Mouse (Mus musculus): ENCODE results near the gene Setd2. TPM values are rescaled to one million over a fixed set of nuclear protein-coding genes. Genes with fewer than 3 reads are reported as not detected.

Setd2 gene
- polyA plus RNA-seq, 1 experiment, result 11.6 TPM

GRCm38 (mm10) chr9:110638611-110639021 is 106.2 kb downstream of the Setd2 start:
- Histone ChIP-seq H3K4me2 (ENCODE audit: low read depth) (no peak overlapping the region), H3K27me3 (ENCODE audit: control insufficient read depth, insufficient read depth, insufficient read length) (no peaks in the 10 kb centered on the region), H3K4me3 (no peak overlapping the region), H3K79me2 (ENCODE audit: control insufficient read depth, insufficient read depth) (no peaks in the 10 kb centered on the region), H3K36me3 (ENCODE audit: control insufficient read depth, insufficient read depth) (no peaks in the 10 kb centered on the region), H3ac (ENCODE audit: control insufficient read depth, insufficient read length) (no peak overlapping the region)
- no peak for TF ChIP-seq MAX (IDR thresholded peaks at IDR 0.05; ENCODE audit: low read depth)
- no peak for TF ChIP-seq POLR2A (IDR thresholded peaks at IDR 0.05; ENCODE audit: insufficient read length, low read depth)
- no peak for TF ChIP-seq TCF3 (IDR thresholded peaks at IDR 0.05; ENCODE audit: insufficient read length, low read depth)
- no peak for TF ChIP-seq TCF12 (IDR thresholded peaks at IDR 0.05; ENCODE audit: insufficient read depth, poor library complexity, severe bottlenecking)
- TF ChIP-seq MYOD1 (IDR thresholded peaks at IDR 0.05; ENCODE audit: control insufficient read depth in 1 of 3, insufficient read length in 2 of 3, low read depth in 2 of 3), result no peak
- TF ChIP-seq MYOG (IDR thresholded peaks at IDR 0.05; ENCODE audit: control insufficient read depth in 1 of 3, insufficient read depth in 1 of 3, insufficient read length in 2 of 3, low read depth in 2 of 3), result no peak
- no peak for TF ChIP-seq REST (IDR thresholded peaks at IDR 0.05; ENCODE audit: insufficient read depth, insufficient read length)

GRCm38 (mm10) chr9:110641006-110641405 is 108.6 kb downstream of the Setd2 start:
- no peaks in the 10 kb centered on the region for H3K36me3 ChIP-seq (ENCODE audit: control insufficient read depth, insufficient read depth)
- no peaks in the 10 kb centered on the region for H3K27me3 ChIP-seq (ENCODE audit: control insufficient read depth, insufficient read depth, insufficient read length)
- H3K4me3 ChIP-seq, result no peak overlapping the region
- no peak for TF ChIP-seq TCF3 (IDR thresholded peaks at IDR 0.05; ENCODE audit: insufficient read length, low read depth)
- no peak for TF ChIP-seq REST (IDR thresholded peaks at IDR 0.05; ENCODE audit: insufficient read depth, insufficient read length)
- no peak for TF ChIP-seq TCF12 (IDR thresholded peaks at IDR 0.05; ENCODE audit: insufficient read depth, poor library complexity, severe bottlenecking)
- TF ChIP-seq POLR2A (IDR thresholded peaks at IDR 0.05; ENCODE audit: insufficient read length, low read depth), result no peak
- TF ChIP-seq E2F4 (IDR thresholded peaks at IDR 0.05; ENCODE audit: insufficient read depth), result no peak
- no peak for TF ChIP-seq MAX (IDR thresholded peaks at IDR 0.05; ENCODE audit: low read depth)
- TF ChIP-seq CEBPB (IDR thresholded peaks at IDR 0.05; ENCODE audit: insufficient read depth, poor library complexity, severe bottlenecking), result no peak
- TF ChIP-seq MYOD1 (IDR thresholded peaks at IDR 0.05; ENCODE audit: control insufficient read depth in 1 of 3, insufficient read length in 2 of 3, low read depth in 2 of 3), result no peak
- TF ChIP-seq MYOG (IDR thresholded peaks at IDR 0.05; ENCODE audit: control insufficient read depth in 1 of 3, insufficient read depth in 1 of 3, insufficient read length in 2 of 3, low read depth in 2 of 3), result no peak
- no peak for TF ChIP-seq SRF (IDR thresholded peaks at IDR 0.05; ENCODE audit: control insufficient read depth, insufficient read length, low read depth)
- no peak for TF ChIP-seq POLR2AphosphoS2 (IDR thresholded peaks at IDR 0.05; ENCODE audit: insufficient read length, low read depth)
- TF ChIP-seq USF1 (IDR thresholded peaks at IDR 0.05; ENCODE audit: low read depth), result no peak
- no peaks in the 10 kb centered on the region for H3K79me2 ChIP-seq (ENCODE audit: control insufficient read depth, insufficient read depth)
- H3ac ChIP-seq (ENCODE audit: control insufficient read depth, insufficient read length), result no peak overlapping the region
- H3K4me2 ChIP-seq (ENCODE audit: low read depth), result no peak overlapping the region

GRCm38 (mm10) chr9:110642812-110643524 is 110.6 kb downstream of the Setd2 start:
- no peak overlapping the region for H3ac ChIP-seq (ENCODE audit: control insufficient read depth, insufficient read length)
- no peaks in the 10 kb centered on the region for H3K36me3 ChIP-seq (ENCODE audit: control insufficient read depth, insufficient read depth)
- no peaks in the 10 kb centered on the region for H3K79me2 ChIP-seq (ENCODE audit: control insufficient read depth, insufficient read depth)
- H3K4me2 ChIP-seq (ENCODE audit: low read depth), result no peak overlapping the region
- TF ChIP-seq TCF12 (IDR thresholded peaks at IDR 0.05; ENCODE audit: insufficient read depth, poor library complexity, severe bottlenecking), result no peak
- TF ChIP-seq TCF3 (IDR thresholded peaks at IDR 0.05; ENCODE audit: insufficient read length, low read depth), result no peak
- no peak for TF ChIP-seq MYOG (IDR thresholded peaks at IDR 0.05; ENCODE audit: control insufficient read depth in 1 of 3, insufficient read depth in 1 of 3, insufficient read length in 2 of 3, low read depth in 2 of 3)
- TF ChIP-seq SRF (IDR thresholded peaks at IDR 0.05; ENCODE audit: control insufficient read depth, insufficient read length, low read depth), result no peak
- TF ChIP-seq REST (IDR thresholded peaks at IDR 0.05; ENCODE audit: insufficient read depth, insufficient read length), result no peak
- no peak for TF ChIP-seq MYOD1 (IDR thresholded peaks at IDR 0.05; ENCODE audit: control insufficient read depth in 1 of 3, insufficient read length in 2 of 3, low read depth in 2 of 3)
- TF ChIP-seq MAX (IDR thresholded peaks at IDR 0.05; ENCODE audit: low read depth), result no peak
- TF ChIP-seq POLR2A (IDR thresholded peaks at IDR 0.05; ENCODE audit: insufficient read length, low read depth), result no peak
- TF ChIP-seq E2F4 (IDR thresholded peaks at IDR 0.05; ENCODE audit: insufficient read depth), result no peak
- no peak for TF ChIP-seq CEBPB (IDR thresholded peaks at IDR 0.05; ENCODE audit: insufficient read depth, poor library complexity, severe bottlenecking)
- no peak for TF ChIP-seq USF1 (IDR thresholded peaks at IDR 0.05; ENCODE audit: low read depth)
- TF ChIP-seq POLR2AphosphoS2 (IDR thresholded peaks at IDR 0.05; ENCODE audit: insufficient read length, low read depth), result no peak
- H3K4me3 ChIP-seq, result no peak overlapping the region
- H3K27me3 ChIP-seq (ENCODE audit: control insufficient read depth, insufficient read depth, insufficient read length), result no peaks in the 10 kb centered on the region

- H3K4me2 ChIP-seq (ENCODE audit: low read depth), result no peak overlapping the region
Measured at GRCm38 (mm10) chr9:110643787-110644186, 111.4 kb downstream of the Setd2 start.

More at GRCm38 (mm10) chr9:110643787-110644186, 111.4 kb downstream of the Setd2 start:
- TF ChIP-seq SRF (IDR thresholded peaks at IDR 0.05; ENCODE audit: control insufficient read depth, insufficient read length, low read depth) (no peak), TCF12 (IDR thresholded peaks at IDR 0.05; ENCODE audit: insufficient read depth, poor library complexity, severe bottlenecking) (no peak), MYOG (IDR thresholded peaks at IDR 0.05; ENCODE audit: control insufficient read depth in 1 of 3, insufficient read depth in 1 of 3, insufficient read length in 2 of 3, low read depth in 2 of 3) (no peak), REST (IDR thresholded peaks at IDR 0.05; ENCODE audit: insufficient read depth, insufficient read length) (no peak), POLR2A (IDR thresholded peaks at IDR 0.05; ENCODE audit: insufficient read length, low read depth) (no peak)
- Histone ChIP-seq H3K4me3 (no peak overlapping the region), H3K79me2 (ENCODE audit: control insufficient read depth, insufficient read depth) (no peaks in the 10 kb centered on the region), H3ac (ENCODE audit: control insufficient read depth, insufficient read length) (no peak overlapping the region), H3K36me3 (ENCODE audit: control insufficient read depth, insufficient read depth) (no peaks in the 10 kb centered on the region), H3K27me3 (ENCODE audit: control insufficient read depth, insufficient read depth, insufficient read length) (no peaks in the 10 kb centered on the region)
